Mouse (Mus musculus) mouse trophoblast stem cell (cell line): Measurements from ENCODE around the gene Pde8b.
"Not testable (repeated sequence)": the region's sequence is repeated elsewhere in the genome, so short reads cannot be mapped to it uniquely, and the experiment has no call there.

Source experiments
- in situ Hi-C, 2 experiments: fragments of 300-500 bp; cut with MseI, MboI; formaldehyde crosslinking; loops; 2 replicates in 1 of 2; 3 replicates in 1 of 2; pipeline ENCODE4 v1.15.1; 2025

Gene Pde8b

DNA sequence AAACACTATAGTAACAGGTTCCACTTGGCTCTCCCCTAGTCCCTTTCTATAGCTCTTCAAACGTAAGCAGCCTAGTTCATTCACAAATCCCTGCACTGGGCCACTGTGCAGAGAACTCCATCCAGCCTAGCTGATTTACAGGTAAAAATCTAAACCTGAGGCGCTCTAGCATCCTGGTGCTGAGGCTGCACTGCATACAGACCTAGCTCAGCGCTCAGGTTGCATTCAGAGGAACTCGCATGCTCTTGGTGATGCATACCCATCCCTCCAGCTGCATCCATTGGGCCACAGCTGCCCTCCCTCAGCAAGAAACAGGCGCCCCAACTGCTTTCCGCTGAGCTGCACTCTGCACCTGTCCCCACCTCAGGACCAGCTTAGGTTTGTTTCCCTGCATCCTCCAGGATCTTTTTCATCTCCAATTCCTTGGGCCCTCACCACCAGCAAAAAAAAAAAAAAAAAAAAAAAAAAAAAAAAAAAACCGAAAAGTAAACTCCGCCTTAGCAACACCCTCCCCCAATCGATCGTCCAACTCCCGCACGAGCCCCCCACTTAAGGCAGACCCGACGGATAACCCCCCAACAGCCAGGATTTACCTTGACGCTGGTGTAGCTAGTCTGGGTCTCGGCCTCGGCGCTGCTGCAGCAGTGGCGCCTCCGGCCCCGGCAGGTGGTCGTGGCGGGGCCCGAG, 28.1 kb downstream of the Pde8b start:
- in situ Hi-C loops = no loop called here

- in situ Hi-C loops = not testable (repeated sequence)
These were observed 34.4 kb downstream of the Pde8b start for GRCm38 (mm10) chr13:95215661-95216170.

GRCm38 (mm10) chr13:95212320-95212719, 37.8 kb downstream of the Pde8b start:
- in situ Hi-C loops = no loop called here

GRCm38 (mm10) chr13:95207301-95207700, 42.8 kb downstream of the Pde8b start:
- in situ Hi-C loops = not testable (repeated sequence)

DNA sequence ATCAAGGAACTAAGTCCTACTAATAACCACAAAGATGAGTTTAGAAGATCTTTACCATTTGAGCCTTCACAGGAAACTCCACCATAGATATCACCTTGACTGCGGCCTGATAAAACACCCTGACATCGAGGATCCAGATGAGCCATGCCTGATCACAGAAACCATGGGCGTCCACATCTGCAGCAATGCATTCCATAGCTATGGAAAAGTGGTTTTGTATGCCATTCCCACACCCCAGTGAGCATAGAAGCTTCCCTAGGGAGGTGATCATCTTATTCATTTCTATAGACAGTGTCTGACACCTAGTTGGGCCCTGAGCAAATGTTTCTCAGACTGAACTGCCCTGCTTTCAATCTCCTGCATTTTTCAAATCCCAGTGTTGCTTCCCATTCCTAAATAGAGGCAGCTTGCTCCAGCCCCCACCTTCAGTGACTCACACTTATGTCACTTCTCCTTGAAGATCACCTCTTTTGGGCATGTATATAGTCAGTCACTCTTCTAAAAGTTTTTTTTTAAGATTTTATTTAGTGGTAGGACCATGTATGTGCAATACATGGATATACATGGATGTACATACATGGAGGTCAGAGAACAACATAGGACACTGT, 47.9 kb downstream of the Pde8b start:
- in situ Hi-C loops = no loop called here

DNA sequence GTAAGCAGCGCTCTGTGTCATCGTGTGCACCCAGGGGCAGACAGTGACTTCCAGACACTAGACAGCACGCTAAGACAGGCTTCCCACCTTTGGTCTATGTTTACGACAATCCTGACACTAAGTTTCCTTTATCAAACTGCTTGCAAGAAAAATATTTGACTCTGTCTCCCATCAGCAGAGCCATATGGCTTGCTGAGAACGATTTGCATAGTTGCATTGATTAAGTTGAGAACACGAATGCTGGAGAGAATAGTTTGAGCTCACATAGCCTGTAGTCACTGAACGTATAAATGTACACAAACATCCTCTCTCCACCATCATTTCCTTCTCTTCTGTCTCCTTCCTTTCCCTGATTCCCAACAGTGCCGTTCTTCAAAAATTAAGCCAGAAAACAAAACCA, 49.3 kb downstream of the Pde8b start:
- in situ Hi-C loops = no loop called here

- in situ Hi-C loops = no loop called here
These were observed 50.1 kb downstream of the Pde8b start for GRCm38 (mm10) chr13:95200036-95200435.

GRCm38 (mm10) chr13:95196106-95196705, 53.9 kb downstream of the Pde8b start:
- in situ Hi-C loops = no loop called here

DNA sequence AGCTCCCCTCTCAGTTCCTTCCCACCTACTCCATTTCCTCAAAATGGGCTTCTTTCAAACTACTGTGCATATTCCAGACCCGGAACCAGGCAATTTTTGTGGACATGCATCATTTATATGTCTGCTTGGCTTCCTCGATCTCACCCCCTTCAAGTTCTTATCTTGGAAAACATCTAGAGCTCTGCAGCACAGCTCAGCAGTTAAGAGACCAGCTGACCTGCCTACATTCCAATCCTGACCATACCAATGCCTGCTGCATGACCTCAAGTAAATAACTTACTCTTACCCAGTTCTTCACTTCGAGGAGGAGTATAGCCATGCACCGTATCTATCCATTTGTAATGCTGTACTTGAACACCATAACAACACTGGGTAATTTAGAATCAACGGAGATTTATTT, 58.2 kb downstream of the Pde8b start:
- in situ Hi-C loops = no loop called here

DNA sequence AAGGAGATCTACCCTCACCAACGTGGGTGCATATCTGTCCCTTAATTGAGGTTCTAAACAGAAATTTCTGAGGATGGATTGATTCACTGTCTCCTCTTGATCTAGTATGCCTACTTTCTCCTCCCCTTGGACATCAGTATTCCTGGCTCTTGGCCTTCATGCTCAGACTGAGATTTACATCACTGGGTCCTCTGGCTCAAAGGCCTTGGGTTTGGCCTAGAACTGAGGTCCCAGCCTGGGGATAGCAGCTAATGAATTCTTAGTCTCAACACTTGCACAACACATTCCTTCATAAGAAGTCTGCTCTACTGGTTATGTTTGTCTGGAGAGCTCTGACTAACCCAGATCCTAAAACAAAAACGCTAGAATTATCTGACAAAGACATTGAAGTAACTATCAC, 61.0 kb downstream of the Pde8b start:
- in situ Hi-C loops = no loop called here

DNA sequence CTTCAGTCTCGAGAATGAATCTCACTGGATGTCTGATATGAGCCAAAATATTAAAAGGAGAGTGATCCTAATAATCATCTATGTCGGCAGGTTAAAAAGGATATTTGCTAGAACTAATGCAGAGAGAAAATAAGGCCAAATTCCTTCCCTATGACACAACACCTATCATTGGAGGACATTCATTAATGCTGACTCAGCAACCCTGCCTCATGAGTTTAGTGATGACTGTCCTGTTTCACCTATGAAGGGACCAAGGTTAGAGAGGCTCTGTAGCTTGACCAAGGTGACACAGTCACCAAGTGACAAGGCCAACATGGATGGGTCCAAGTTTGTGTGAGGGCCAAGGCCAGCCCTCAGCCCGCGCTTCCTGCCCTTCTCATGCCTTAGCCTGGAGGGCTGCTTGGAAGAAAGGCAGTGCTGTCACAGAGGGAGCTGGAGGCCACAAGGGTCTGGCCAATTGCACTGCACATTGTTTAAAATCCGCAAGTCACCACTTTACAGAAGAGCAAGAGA, 62.9 kb downstream of the Pde8b start:
- in situ Hi-C loops = no loop called here

- in situ Hi-C loops = no loop called here
These were observed 63.4 kb downstream of the Pde8b start for GRCm38 (mm10) chr13:95186741-95187035.

DNA sequence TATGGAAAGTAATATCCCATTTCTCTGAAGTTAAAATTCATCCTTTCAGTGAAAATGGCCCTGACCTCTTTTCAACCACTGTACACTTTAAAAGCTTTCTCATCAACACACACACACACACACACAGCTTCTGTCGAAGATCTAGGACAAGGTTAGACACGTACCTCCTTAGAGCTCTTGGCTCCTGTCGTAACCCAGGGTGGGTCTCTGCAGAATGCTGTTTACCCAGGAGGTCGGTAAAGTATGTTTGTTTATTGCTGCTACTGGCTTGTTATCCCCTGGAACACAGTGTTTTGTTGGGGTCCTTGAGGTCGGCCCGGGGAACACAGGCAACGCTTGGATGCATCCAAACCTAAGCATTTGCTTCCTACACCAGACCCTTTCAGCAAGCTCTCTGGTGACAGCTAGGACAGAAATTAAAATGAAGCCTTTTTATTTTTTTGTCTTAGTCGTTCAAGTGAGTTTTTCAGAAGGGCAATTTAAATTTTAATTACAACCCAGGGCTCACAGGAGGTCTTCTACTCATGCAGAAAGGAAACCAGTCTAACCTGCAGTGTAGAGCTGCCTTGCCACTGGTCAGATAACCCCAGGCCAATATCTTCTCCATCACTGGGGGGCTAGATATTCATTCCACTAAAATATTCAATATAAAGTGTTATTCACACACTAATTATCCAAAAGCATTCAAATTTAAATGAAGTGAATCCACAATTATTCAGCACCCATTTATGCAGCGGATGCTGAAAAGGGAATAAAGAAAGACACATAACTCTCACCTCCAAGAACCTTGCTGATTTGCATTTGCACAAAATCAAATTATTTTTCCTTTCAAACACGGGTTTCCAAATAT, 64.0 kb downstream of the Pde8b start:
- in situ Hi-C loops = no loop called here

DNA sequence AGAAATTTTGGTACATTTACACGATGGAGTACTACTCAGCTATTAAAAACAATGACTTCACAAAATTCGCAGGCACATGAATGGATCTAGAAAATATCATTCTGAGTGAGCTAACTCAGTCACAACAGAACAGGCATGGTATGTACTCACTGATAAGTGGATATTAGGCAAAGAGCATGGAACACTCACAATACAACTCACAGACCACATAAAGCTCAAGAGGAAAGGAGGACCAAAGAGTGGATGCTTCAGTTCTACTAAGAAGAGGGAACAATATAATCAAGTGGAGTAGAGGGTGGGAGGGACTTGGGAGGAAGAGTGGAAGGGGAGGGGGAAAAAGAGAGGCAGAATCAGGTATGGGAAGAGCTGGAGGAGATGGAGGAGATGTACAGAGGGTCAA, 66.5 kb downstream of the Pde8b start:
- in situ Hi-C loops = no loop called here

DNA sequence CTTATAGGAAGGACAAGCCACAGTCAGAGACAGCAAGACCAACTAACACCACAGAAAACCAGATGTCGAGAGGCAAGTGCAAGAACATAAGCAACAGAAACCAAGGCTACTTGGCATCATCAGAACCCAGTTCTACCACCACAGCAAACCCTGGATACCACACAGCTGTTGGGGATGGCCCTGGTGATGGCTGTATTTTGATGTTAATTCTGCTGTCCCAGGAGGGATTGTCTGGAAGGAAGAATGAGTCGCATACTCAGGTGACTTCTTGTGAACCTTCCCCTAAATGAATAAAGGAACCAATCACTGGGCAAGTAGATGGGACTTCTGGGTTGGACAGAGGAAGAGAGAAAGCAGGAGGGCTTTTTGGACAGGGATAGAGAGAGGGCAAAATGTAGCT, 69.9 kb downstream of the Pde8b start:
- in situ Hi-C loops = no loop called here

- in situ Hi-C loops = no loop called here
These were observed 72.8 kb downstream of the Pde8b start for GRCm38 (mm10) chr13:95177326-95177725.

DNA sequence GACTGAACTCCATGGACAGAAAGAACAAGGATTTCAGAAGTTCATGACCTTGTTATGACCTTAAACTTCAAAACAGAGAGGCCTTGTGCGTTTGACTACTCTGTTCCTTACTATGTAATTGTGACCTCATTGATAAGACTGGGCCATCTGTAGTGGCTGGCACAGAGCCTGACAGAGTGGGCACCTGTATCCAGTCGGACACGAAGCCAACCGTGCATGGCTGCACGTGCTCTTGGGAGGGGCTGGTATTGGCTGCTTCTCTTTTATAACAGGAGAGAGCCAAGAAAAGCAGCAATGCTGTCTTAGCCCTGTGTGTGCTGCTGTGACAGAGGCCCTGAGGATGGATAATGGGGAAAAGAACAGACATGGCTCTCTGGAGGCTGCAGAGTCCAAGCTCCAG, 73.7 kb downstream of the Pde8b start:
- in situ Hi-C loops = no loop called here

- in situ Hi-C loops = no loop called here
These were observed 75.9 kb downstream of the Pde8b start for GRCm38 (mm10) chr13:95174253-95174652.

DNA sequence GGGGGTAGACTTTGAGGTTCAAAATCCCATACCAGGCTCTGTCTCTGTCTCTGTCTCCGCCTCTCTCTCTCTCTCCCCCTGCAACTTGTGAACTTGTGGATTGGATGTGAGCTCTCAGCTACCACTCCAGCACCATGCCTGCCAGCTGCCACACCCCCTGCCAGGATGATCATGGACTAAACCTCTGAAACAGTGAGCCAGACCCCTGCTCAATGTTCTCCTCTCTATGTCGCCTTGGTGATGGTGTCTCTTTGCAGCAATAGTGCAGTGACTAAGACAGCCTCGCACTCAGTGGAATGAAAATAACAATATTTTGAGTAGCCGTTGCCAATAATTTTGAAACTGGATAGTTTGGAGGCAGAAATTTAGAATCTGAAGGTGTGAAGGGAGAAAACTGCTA, 77.8 kb downstream of the Pde8b start:
- in situ Hi-C loops = no loop called here

- in situ Hi-C loops = no loop called here
These were observed 89.9 kb downstream of the Pde8b start for GRCm38 (mm10) chr13:95160211-95160610.

DNA sequence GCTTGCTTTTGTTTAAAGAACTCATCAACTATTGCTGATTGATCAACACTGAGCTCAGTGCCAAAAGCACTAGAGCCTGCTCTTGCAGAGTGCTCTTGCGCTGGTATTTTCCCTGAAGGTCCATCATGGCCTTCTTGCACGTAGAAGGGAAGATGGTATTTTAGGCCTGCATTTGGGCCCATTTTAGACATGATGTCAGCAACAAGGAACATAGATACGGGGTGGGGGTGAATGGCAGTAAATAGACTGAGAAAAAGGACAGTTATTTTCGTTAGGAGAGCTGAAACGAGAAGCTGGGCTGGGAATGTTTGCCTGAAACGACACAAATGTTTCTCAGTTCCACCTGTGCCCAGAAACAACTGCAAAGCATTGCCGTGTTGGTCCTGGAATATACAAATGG, 91.2 kb downstream of the Pde8b start:
- in situ Hi-C loops = no loop called here

- in situ Hi-C loops = no loop called here
These were observed 105.4 kb downstream of the Pde8b start for GRCm38 (mm10) chr13:95144746-95145145.
